Mouse (Mus musculus): Measurements from ENCODE around the gene Gm10974.

DNA sequence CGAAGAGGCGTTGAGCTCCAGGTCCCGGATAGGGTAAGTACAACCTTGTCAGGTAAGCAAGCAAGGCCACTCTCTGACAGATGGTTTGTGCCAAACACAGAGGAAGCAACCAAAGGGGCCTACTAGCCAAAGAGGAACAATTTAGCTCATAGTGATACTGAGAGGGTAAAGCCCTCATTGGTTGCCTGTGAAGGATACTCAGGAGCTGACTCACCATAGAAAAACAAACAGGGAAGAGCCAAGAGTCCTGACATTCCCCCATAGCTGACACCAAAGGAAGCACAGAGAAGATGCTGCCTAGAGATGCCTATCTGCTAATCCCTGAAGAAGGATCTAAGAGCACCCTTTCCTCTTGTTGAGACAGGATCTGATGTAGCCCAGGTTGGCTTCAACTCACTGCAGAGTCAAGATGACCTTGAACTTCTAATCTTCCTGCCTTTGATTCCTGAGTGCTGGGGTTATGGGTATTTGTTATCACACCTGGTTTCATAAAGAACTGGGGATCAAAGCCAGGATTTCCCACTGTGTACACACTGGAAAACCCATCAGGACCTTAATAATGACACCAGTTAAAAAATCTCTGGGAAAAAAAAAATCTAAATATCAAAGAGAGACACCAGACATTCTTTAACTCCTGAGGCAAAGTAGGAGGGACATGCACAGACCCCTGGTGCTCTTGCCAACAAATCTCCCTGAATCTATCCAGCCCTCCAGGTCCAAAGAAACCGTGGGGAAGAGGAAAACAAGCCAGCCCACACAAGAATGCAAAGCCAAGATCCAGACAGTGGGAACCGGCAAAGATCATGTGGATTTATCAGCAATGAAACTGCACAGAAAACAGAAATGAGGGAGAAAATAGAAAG lies 3.6 kb downstream of the Gm10974 start:
- TF ChIP-seq CTCF (IDR thresholded peaks at IDR 0.05; ENCODE audit: insufficient read depth, low read depth, low read length) (no peak), POLR2A (IDR thresholded peaks at IDR 0.05; ENCODE audit: insufficient read depth, low read depth, low read length) (no peak)

Data from olfactory bulb, adult 2 months (tissue).